Mouse (Mus musculus) ZHBTc4 (cell line): Measurements from ENCODE around the gene Dlx6.

Experiments used
- DNase-seq: peaks from one replicate; pipeline ENCODE4 v3.0.0-alpha.2; 2011; ENCODE audit warnings: low read depth, low spot score

The Dlx6 gene

GRCm38 (mm10) chr6:6877346-6877910, 14.3 kb downstream of the Dlx6 start:
- DNase-seq = no peak

DNA sequence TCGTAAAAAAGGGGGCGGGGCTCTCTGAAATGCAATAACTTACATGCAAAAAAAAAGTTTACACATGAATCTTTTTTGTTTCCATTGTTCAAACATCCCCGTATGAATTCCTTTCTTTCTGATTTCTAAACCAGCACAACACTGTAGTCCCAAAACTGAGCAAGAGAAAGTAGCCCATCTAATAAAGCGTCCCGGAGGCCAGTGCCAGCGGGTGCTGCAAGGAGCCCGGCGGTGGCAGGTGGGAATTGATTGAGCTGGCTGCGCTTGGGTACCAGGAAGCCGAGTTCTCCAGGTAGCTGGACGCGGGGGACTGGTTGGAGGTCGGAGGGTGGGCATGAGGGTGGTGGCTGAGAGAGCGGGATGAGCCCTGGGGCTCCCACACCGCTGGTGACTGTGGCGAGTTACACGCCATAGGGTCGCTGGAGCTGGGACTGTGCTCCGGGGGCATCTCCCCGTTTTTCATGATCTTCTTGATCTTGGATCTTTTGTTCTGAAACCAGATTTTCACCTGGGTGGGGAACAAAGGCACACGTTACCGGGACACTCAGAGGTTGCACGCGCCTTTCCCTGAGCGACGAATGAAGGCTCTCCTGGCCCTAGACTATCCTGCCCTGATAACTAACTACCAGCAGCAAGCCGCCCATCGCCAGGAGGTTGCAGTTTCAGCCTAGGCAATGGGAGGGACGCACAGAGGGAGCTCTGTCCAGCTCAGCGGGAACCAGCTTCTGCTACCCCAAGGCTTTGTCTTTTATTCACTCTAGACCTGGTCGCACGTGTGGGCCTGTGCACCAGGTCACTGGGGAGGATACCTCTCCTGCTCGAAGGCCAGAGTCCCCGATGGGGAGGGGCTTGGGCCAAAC, 15.1 kb downstream of the Dlx6 start:
- DNase-seq = peak; percentile 53

DNA sequence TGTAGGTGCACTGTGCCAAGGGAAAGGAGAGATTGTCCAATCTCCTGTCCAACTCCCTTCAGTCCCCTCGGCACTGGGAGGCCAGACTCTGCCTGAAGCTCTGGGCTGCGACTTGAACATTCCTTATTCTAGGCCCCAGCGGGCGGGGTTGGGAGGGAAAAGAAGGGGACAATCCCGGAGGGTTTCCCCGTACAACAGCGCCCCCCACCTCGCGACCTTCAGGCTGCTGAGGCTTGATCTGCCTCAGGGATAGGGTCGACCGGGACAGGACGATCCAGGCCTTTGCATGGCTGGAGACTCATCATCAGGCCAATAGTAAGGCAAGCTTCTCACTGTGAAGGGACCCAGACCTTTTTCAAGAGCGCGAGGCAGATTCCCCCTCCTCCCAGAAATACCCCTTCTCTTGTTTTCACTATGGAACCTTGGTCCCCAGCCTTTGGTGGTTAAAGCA, 15.7 kb downstream of the Dlx6 start:
- DNase-seq = peak; percentile 67

DNA sequence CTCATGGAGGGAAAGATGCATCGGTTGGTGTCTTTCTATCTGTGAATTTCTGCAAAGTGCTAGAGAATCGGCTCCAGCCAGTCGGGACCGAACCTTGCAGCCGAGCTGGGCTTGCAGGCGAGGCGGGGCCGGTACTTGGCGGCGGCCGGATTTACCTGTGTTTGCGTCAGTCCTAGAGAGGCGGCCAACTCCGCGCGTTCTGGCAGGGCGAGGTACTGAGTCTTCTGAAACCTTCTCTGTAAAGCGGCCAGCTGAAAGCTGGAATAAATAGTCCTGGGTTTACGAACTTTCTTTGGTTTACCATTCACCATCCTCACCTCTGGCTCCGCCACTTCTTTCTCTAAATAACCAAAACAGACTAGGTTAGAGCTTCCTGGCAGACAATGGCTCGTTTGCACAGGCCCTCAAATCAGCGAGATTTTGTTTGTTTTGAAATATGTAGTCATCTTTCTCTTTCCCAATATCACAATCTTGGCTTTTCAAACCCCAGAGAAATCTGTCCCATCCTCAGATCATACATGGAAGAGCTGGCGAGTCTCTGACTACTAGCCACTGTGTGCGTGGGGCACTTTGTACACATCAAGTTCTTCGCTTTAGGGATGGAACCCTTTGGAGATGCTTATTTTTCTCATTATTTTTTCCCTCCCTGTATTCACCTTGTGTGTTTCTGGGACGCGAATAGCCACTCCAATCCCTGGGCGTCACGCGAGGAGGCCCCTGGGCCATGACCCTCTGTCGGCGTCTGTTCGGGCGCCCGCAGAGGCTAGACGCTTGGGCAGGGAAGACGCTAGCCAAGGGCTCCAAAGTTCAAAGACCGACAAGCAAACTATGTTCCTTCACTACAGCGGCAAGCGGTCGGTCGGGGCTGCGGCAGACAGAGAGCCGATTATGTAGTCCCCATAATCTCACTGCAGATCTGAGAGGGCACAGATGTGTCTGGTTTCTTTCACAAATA, 16.5 kb downstream of the Dlx6 start:
- peak; percentile 49 for DNase-seq

- no peak for DNase-seq
Measured at GRCm38 (mm10) chr6:6880361-6881114, 17.4 kb downstream of the Dlx6 start.

- peak; percentile 25 for DNase-seq
Measured at GRCm38 (mm10) chr6:6881115-6881637, 18.0 kb downstream of the Dlx6 start.

GRCm38 (mm10) chr6:6881638-6882190, 18.6 kb downstream of the Dlx6 start, which contains the start of gene Dlx5:
Dlx5 (minus strand) TSS chr6:6882085.
- peak; percentile 69 for DNase-seq

DNA sequence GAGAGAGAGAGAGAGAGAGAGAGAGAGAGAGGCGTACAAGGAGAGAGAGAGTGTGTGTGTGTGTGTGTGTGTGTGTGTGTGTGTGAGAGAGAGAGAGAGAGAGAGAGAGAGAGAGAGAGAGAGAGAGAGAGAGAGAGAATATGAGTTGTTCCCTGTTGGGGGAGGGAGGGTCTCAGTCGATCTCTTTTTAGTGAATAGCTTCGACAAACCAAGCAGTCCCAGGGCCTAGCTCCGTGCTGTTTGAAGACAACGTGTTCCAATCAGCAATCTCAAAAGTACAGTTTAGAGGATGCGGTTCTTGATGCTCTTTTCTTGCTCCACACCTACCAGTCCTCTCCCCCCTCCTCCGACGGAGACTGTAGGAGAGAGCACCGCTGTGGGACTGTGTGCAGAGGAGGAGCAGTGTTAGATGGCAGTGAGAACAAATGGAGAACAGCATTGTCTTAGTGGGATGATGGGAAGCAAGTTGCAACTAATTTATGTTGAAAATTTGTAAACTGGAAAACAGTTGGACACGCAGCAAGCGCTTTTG, 19.2 kb downstream of the Dlx6 start:
- DNase-seq = no peak

GRCm38 (mm10) chr6:6884897-6885296, 21.8 kb downstream of the Dlx6 start:
- peak; percentile 61 for DNase-seq

DNA sequence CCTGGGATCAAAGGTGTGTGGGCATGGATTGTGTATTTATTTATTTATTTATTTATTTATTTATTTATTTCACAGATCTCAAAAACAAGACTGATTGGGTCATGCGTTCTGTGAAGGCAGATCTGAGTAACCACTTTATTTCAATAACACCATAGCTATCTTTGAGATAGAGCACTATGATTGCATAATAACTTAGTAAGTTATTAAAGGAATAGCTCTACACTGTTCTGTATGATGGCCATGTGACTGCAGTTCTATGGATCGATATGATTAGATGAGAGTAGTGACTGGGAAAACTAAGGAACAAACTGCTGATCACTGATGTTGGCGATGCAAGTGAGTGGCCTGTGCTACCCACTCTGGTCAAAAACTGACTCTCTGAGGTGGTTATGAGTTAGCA, 23.1 kb downstream of the Dlx6 start:
- DNase-seq = no peak

- DNase-seq = no peak
Measured at GRCm38 (mm10) chr6:6890047-6890446, 26.9 kb downstream of the Dlx6 start.

DNA sequence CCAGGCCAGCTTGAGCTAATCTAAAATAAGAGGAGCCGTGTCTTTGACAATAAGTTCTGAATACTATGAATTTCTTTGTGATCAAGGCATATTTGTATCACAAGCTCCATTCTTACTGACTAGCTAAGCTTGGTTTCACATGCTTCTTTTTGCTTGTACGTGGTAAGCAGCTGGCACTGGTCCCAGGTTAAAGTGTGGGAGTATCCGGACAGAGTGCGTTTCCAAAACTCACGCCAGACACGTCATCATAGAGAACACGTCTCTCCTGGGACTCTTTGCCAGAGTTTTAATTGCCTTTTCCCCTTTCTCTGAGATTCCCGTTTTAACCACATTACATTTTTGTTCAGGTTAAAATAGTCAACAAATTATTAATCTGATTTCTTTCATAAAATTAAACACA, 46.5 kb downstream of the Dlx6 start:
- DNase-seq = no peak

DNA sequence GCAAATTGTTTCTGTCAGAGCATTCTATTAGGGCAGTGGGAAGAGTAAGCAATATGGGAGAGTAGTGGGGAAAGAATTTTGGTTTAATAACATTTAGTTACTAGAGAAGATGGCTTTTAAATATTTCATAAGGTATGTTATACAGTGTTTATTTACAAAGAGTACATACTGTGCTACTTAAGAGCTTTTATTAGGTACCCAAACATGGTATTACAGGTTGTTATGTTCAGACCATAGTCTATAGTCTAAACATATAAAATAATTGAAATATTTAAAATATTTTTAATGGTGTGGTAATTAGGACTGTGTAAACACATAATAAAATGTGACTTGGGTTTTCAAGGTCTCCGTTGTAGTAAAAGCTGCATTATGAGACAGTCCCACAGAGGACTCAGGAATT, 51.2 kb downstream of the Dlx6 start:
- DNase-seq = no peak

GRCm38 (mm10) chr6:6914849-6915525, 51.9 kb downstream of the Dlx6 start:
- DNase-seq = peak; percentile 62

GRCm38 (mm10) chr6:6915526-6915915, 52.4 kb downstream of the Dlx6 start:
- peak; percentile 33 for DNase-seq

DNA sequence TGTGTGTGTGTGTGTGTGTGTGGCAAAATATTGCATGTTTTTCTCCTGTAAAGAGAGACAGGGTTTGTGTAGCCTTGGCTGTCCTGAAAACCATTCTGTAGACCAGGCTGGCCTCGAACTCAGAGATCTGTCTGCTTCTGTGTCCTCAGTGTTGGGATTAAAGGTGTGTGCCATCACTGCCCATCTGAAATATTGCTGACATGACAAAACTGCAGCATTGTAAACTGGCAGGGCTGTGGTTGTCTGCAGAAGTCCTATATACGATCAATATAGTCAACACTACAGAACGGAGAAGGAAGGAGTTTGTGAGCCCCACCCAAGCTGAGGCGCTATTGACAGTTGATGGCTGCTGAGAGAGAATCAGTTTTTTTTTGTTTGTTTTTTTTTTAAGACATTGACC, 54.2 kb downstream of the Dlx6 start:
- DNase-seq = no peak
